Mouse (Mus musculus) myocyte (in vitro differentiated cells): ENCODE measurements at regions not wholly inside any gene's neighbourhood (a gene's known extent, or its start where the extent isn't known, plus 50 kb on each side); places are given as distances from the start of the nearest gene placed in this dataset.

Source experiments
- E2F4 ChIP-seq: IDR thresholded peaks from one replicate; pipeline ENCODE4 v1.6.1; 2011; ENCODE audit warnings: mild to moderate bottlenecking, control low read depth, moderate library complexity; ENCODE audit not compliant: insufficient read depth
- MAX ChIP-seq: IDR thresholded peaks from one replicate; pipeline ENCODE4 v1.6.1; 2011; ENCODE audit warnings: low read depth, mild to moderate bottlenecking, control low read depth
- MYOG ChIP-seq, 3 experiments: IDR thresholded peaks; one replicate each; pipeline ENCODE4 v1.6.1; 2011; ENCODE audit warnings: control low read depth in 2 of 3, low read depth in 2 of 3, mild to moderate bottlenecking in 2 of 3; ENCODE audit not compliant: insufficient read length in 2 of 3, control insufficient read depth in 1 of 3, insufficient read depth in 1 of 3
- POLR2A ChIP-seq: IDR thresholded peaks from one replicate; pipeline ENCODE4 v1.6.1; 2011; ENCODE audit warnings: low read depth, mild to moderate bottlenecking, control low read depth, moderate library complexity; ENCODE audit not compliant: insufficient read length
- POLR2AphosphoS2 ChIP-seq: IDR thresholded peaks from one replicate; pipeline ENCODE4 v1.6.1; 2011; ENCODE audit warnings: low read depth, control low read depth; ENCODE audit not compliant: insufficient read length
- SRF ChIP-seq: IDR thresholded peaks from one replicate; pipeline ENCODE4 v1.6.1; 2011; ENCODE audit warnings: low read depth; ENCODE audit not compliant: control insufficient read depth, insufficient read length
- TCF12 ChIP-seq: IDR thresholded peaks from one replicate; pipeline ENCODE4 v1.6.1; 2011; ENCODE audit warnings: mild to moderate bottlenecking, control low read depth; ENCODE audit not compliant: poor library complexity, insufficient read depth, severe bottlenecking
- TCF3 ChIP-seq: IDR thresholded peaks from one replicate; pipeline ENCODE4 v1.6.1; 2011; ENCODE audit warnings: low read depth, control low read depth; ENCODE audit not compliant: insufficient read length
- USF1 ChIP-seq: IDR thresholded peaks from one replicate; pipeline ENCODE4 v1.6.1; 2011; ENCODE audit warnings: low read depth, mild to moderate bottlenecking, control low read depth, moderate library complexity

GRCm38 (mm10) chr12:79932905-79933304 is 179.9 kb downstream of the Zfp36l1 start:
- TF ChIP-seq POLR2A (no peak), MAX (no peak), USF1 (no peak), TCF3 (no peak), E2F4 (no peak), SRF (no peak), TCF12 (no peak), POLR2AphosphoS2 (no peak), MYOG (IDR thresholded peaks at IDR 0.05; ENCODE audit: control insufficient read depth in 1 of 3, insufficient read depth in 1 of 3, insufficient read length in 2 of 3, low read depth in 2 of 3) (no peak)
